Mouse (Mus musculus) ES-E14 (cell line): ENCODE results near the gene Prdm10.

Source experiments
- CHD2 ChIP-seq: IDR thresholded peaks from 2 replicates; pipeline ENCODE4 v1.6.1; 2014; ENCODE audit warnings: mild to moderate bottlenecking, low read depth, low read length, inconsistent platforms
- HCFC1 ChIP-seq: IDR thresholded peaks from 2 replicates; pipeline ENCODE4 v1.6.1; 2012; ENCODE audit warnings: low read length, inconsistent platforms, borderline replicate concordance; ENCODE audit not compliant: insufficient read depth
- ZC3H11A ChIP-seq: IDR thresholded peaks from 2 replicates; pipeline ENCODE4 v1.6.1; 2012; ENCODE audit warnings: low read depth, mild to moderate bottlenecking, inconsistent platforms, low read length, borderline replicate concordance

GRCm38 (mm10) chr9:31309041-31309440, 28.7 kb downstream of the Prdm10 start:
- TF ChIP-seq ZC3H11A, result no peak
- TF ChIP-seq HCFC1, result no peak
- no peak for TF ChIP-seq CHD2
